Mouse (Mus musculus): Measurements from ENCODE around the gene Tab2. TPM values are rescaled to one million over a fixed set of nuclear protein-coding genes. Genes with fewer than 3 reads are reported as not detected.

The Tab2 gene
- 10 to 100 TPM; 43.7 to 54.0 (median 50.3) TPM for total RNA-seq (2022)

- peak; percentile 86 for DNase-seq
Measured at GRCm38 (mm10) chr10:7956228-7957001, at the start of gene Tab2. Tab2 (minus strand) TSS chr10:7956230.

- DNase-seq = no peak
Measured at GRCm38 (mm10) chr10:7992258-7992919, 36.4 kb upstream of the Tab2 start.

GRCm38 (mm10) chr10:7991596-7991995, 35.6 kb upstream of the Tab2 start:
- DNase-seq = no peak

GRCm38 (mm10) chr10:7987521-7987920, 31.5 kb upstream of the Tab2 start:
- no peak for DNase-seq

GRCm38 (mm10) chr10:7976462-7976861, 20.4 kb upstream of the Tab2 start:
- DNase-seq = no peak

GRCm38 (mm10) chr10:7968747-7969280, 12.8 kb upstream of the Tab2 start:
- no peak for DNase-seq

- DNase-seq = no peak
Measured at GRCm38 (mm10) chr10:7967096-7967495, 11.1 kb upstream of the Tab2 start.

GRCm38 (mm10) chr10:7959073-7959472, 3.0 kb upstream of the Tab2 start:
- DNase-seq = no peak

GRCm38 (mm10) chr10:7955634-7956121, 352 bp downstream of the Tab2 start:
- DNase-seq = peak; percentile 27

- DNase-seq = peak; percentile 28
Measured at GRCm38 (mm10) chr10:7954989-7955633, 919 bp downstream of the Tab2 start.

GRCm38 (mm10) chr10:7954627-7954988, 1.4 kb downstream of the Tab2 start:
- DNase-seq = no peak

- no peak for DNase-seq
Measured at GRCm38 (mm10) chr10:7943006-7943405, 13.0 kb downstream of the Tab2 start.

- no peak for DNase-seq
Measured at GRCm38 (mm10) chr10:7936556-7937192, 19.4 kb downstream of the Tab2 start.

- DNase-seq = no peak
Measured at GRCm38 (mm10) chr10:7932958-7933357, 23.1 kb downstream of the Tab2 start.

GRCm38 (mm10) chr10:7928996-7929395, 27.0 kb downstream of the Tab2 start:
- no peak for DNase-seq

GRCm38 (mm10) chr10:7925481-7925880, 30.5 kb downstream of the Tab2 start:
- DNase-seq = no peak

- DNase-seq = no peak
Measured at GRCm38 (mm10) chr10:7923433-7923832, 32.6 kb downstream of the Tab2 start.

GRCm38 (mm10) chr10:7911268-7911667, 44.8 kb downstream of the Tab2 start:
- no peak for DNase-seq

- no peak for DNase-seq
Measured at GRCm38 (mm10) chr10:7907151-7907550, 48.9 kb downstream of the Tab2 start.

GRCm38 (mm10) chr10:7904157-7904556, 51.9 kb downstream of the Tab2 start:
- DNase-seq = no peak

- DNase-seq = no peak
Measured at GRCm38 (mm10) chr10:7900719-7901627, 55.1 kb downstream of the Tab2 start.
